8 mouse cellular contexts compared by ENCODE assay signal in the genomic region with DNA sequence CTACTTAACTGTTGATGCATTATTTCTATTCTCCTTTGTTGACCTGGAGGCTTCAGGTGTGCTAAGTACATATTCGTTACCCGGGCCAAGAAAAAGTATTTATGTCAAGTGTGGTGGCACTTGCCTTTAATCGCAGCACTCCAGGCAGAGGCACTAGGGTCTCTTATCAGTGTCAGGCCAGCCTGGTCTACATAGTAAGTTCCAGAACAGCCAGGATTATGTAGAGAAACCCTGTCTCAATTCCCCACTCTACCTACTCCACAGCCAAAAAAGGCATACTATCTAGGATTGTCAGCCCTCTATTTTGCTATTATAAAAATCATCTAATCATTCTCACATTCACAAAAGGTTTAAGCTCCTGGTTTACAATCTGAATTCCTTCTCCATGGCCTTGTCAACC. TPM values are rescaled to one million over a fixed set of nuclear protein-coding genes. Genes with fewer than 3 reads are reported as not detected.
DNase-seq lines count a peak whose midpoint lies in the region; ATAC-seq and TF ChIP-seq lines count a peak whose summit lies in the region.

No protein-coding gene starts in this region.

- intact Hi-C loops in gastrocnemius, postnatal 14 days (cut with DNase I; ENCODE audit: low total_unique reads), result no loop called here

- no peak for DNase-seq in kidney, adult 2 months
- no peak for DNase-seq in embryonic facial prominence, embryonic 14.5 days (ENCODE audit: low spot score)
- peak; percentile 24 for DNase-seq in limb, embryonic 11.5 days (ENCODE audit: low spot score)
- no peak for DNase-seq in cerebellum, postnatal 25 days
- no peak for DNase-seq in gastrocnemius, postnatal 14 days
- DNase-seq in kidney, postnatal 25 days, result no peak

- no peak for TF ChIP-seq POLR2A in kidney, adult 2 months (IDR thresholded peaks at IDR 0.05; ENCODE audit: low read depth, low read length)

- H3K9ac ChIP-seq in kidney, embryonic 15.5 days, result peak overlapping the region; percentile 76
- peak overlapping the region; percentile 89; the same call in 1 of the 2 replicates for H3K9ac ChIP-seq in embryonic facial prominence, embryonic 14.5 days (ENCODE audit: low read depth, low read length)
- peak overlapping the region; percentile 87; the same call in 1 of the 2 replicates for H3K9ac ChIP-seq in limb, embryonic 11.5 days (ENCODE audit: low read length)
- H3K9ac ChIP-seq in neural tube, embryonic 13.5 days, result peak overlapping the region; percentile 90; the same call in 1 of the 2 replicates

- TF ChIP-seq CTCF in kidney, adult 2 months (conservative IDR thresholded peaks at IDR 0.05; ENCODE audit: insufficient read depth, insufficient read length, low read depth, low read length), result no peak

- peak overlapping the region; percentile 81 for H3K4me2 ChIP-seq in kidney, embryonic 15.5 days
- H3K4me2 ChIP-seq in embryonic facial prominence, embryonic 14.5 days (ENCODE audit: low read depth, low read length), result peak overlapping the region; percentile 72
- peak overlapping the region; percentile 71 for H3K4me2 ChIP-seq in limb, embryonic 11.5 days (ENCODE audit: low read depth, severe bottlenecking)
- peak overlapping the region; percentile 72 for H3K4me2 ChIP-seq in neural tube, embryonic 13.5 days

- no peak for ATAC-seq in kidney, embryonic 15.5 days (replicated peaks; ENCODE audit: low FRiP score)
- ATAC-seq in embryonic facial prominence, embryonic 14.5 days (ENCODE audit: low read depth), result no peak
- ATAC-seq in limb, embryonic 11.5 days (ENCODE audit: insufficient number of reproducible peaks, low FRiP score, low TSS enrichment, low read depth), result no peak
- no peak for ATAC-seq in neural tube, embryonic 13.5 days (ENCODE audit: low read depth)

- no peaks in the 10 kb centered on the region for H3K27me3 ChIP-seq in kidney, embryonic 15.5 days
- no peaks in the 10 kb centered on the region for H3K27me3 ChIP-seq in kidney, adult 2 months (replicated peaks; ENCODE audit: control insufficient read depth, insufficient read depth, low read length)
- H3K27me3 ChIP-seq in embryonic facial prominence, embryonic 14.5 days (replicated peaks; ENCODE audit: control insufficient read depth, insufficient read depth, low read length), result no peaks in the 10 kb centered on the region
- H3K27me3 ChIP-seq in limb, embryonic 11.5 days (ENCODE audit: control insufficient read depth, insufficient read depth, low read length), result no peaks in the 10 kb centered on the region
- no peaks in the 10 kb centered on the region for H3K27me3 ChIP-seq in neural tube, embryonic 13.5 days

- peak overlapping the region; percentile 69 for H3K4me3 ChIP-seq in kidney, embryonic 15.5 days (replicated peaks)
- H3K4me3 ChIP-seq in kidney, adult 2 months (ENCODE audit: insufficient read depth, low read depth, low read length), result no peak overlapping the region
- H3K4me3 ChIP-seq in embryonic facial prominence, embryonic 14.5 days (ENCODE audit: low read depth, low read length), result peak overlapping the region; percentile 85
- H3K4me3 ChIP-seq in limb, embryonic 11.5 days (ENCODE audit: low read depth, low read length), result peak overlapping the region; percentile 82
- peak overlapping the region; percentile 83 for H3K4me3 ChIP-seq in neural tube, embryonic 13.5 days

- 0 out of 2 replicates have a peak, but pooled peaks cover 7% of the 10 kb centered on the region for H3K36me3 ChIP-seq in kidney, embryonic 15.5 days
- no peaks in the 10 kb centered on the region; the same call in 1 of the 2 replicates for H3K36me3 ChIP-seq in kidney, adult 2 months (ENCODE audit: control insufficient read depth, insufficient read depth, low read length)
- peaks cover 6% of the 10 kb centered on the region; the same call in 1 of the 2 replicates for H3K36me3 ChIP-seq in embryonic facial prominence, embryonic 14.5 days (ENCODE audit: control insufficient read depth, insufficient read depth, low read length)
- no peaks in the 10 kb centered on the region for H3K36me3 ChIP-seq in limb, embryonic 11.5 days (ENCODE audit: control insufficient read depth, insufficient read depth, low read length)
- peaks cover 7% of the 10 kb centered on the region for H3K36me3 ChIP-seq in neural tube, embryonic 13.5 days

- peaks cover 39% of the 10 kb centered on the region for H3K4me1 ChIP-seq in kidney, embryonic 15.5 days
- H3K4me1 ChIP-seq in kidney, adult 2 months (ENCODE audit: control insufficient read depth, insufficient read depth, low read length), result peaks cover 10% of the 10 kb centered on the region
- peaks cover 12% of the 10 kb centered on the region for H3K4me1 ChIP-seq in embryonic facial prominence, embryonic 14.5 days (ENCODE audit: control insufficient read depth, insufficient read depth, low read length)
- H3K4me1 ChIP-seq in limb, embryonic 11.5 days (ENCODE audit: control insufficient read depth, insufficient read depth, low read length), result peaks cover 6% of the 10 kb centered on the region; the same call in 1 of the 2 replicates
- peaks cover 39% of the 10 kb centered on the region for H3K4me1 ChIP-seq in neural tube, embryonic 13.5 days (replicated peaks)

- 70% methylated on average over 3 of the region's 3 CpGs for WGBS in kidney, embryonic 15.5 days
- 70% methylated on average over 3 of the region's 3 CpGs for WGBS in kidney, adult 2 months
- 67% methylated on average over 3 of the region's 3 CpGs for WGBS in embryonic facial prominence, embryonic 14.5 days
- 78% methylated on average over 3 of the region's 3 CpGs for WGBS in limb, embryonic 11.5 days
- 85% methylated on average over 3 of the region's 3 CpGs for WGBS in neural tube, embryonic 13.5 days

- no peaks in the 10 kb centered on the region for H3K9me3 ChIP-seq in kidney, embryonic 15.5 days (replicated peaks)
- H3K9me3 ChIP-seq in embryonic facial prominence, embryonic 14.5 days (ENCODE audit: control insufficient read depth, low read length), result no peaks in the 10 kb centered on the region
- no peaks in the 10 kb centered on the region for H3K9me3 ChIP-seq in limb, embryonic 11.5 days (ENCODE audit: control insufficient read depth, low read length)
- H3K9me3 ChIP-seq in neural tube, embryonic 13.5 days, result no peaks in the 10 kb centered on the region

- H3K27ac ChIP-seq in kidney, embryonic 15.5 days, result peak overlapping the region; percentile 88; the same call in 1 of the 2 replicates
- no peak overlapping the region for H3K27ac ChIP-seq in kidney, adult 2 months (ENCODE audit: insufficient read depth, low read depth, low read length)
- H3K27ac ChIP-seq in embryonic facial prominence, embryonic 14.5 days (replicated peaks; ENCODE audit: low read depth, low read length), result peak overlapping the region; percentile 85; the same call in 1 of the 2 replicates
- no peak overlapping the region; the same call in 1 of the 2 replicates for H3K27ac ChIP-seq in limb, embryonic 11.5 days (replicated peaks; ENCODE audit: low read depth, low read length)
- H3K27ac ChIP-seq in neural tube, embryonic 13.5 days (replicated peaks), result no peak overlapping the region

RNA-seq across cellular contexts. Expression of a gene that starts 0.7 kb away (rescaled TPM):
- 23.1 and 23.7 TPM in 2 replicates for polyA plus RNA-seq in kidney, embryonic 15.5 days (2015; fragmentation: Nextera tagmentation; extraction: Ambion mirVana)
- polyA plus RNA-seq in kidney, adult 2 months (2012; rRNA removed), result 25.9 TPM in 2 replicates
- 29.2 and 31.2 TPM in 2 replicates for polyA plus RNA-seq in embryonic facial prominence, embryonic 14.5 days (2014; fragmentation: Nextera tagmentation; extraction: Ambion mirVana)
- 26.9 and 32.0 TPM in 2 replicates for polyA plus RNA-seq in limb, embryonic 11.5 days (2014; fragmentation: Nextera tagmentation; extraction: Ambion mirVana)
- 20.5 and 21.8 TPM in 2 replicates for polyA plus RNA-seq in neural tube, embryonic 13.5 days (2015; fragmentation: Nextera tagmentation; extraction: Ambion mirVana)
- 10 to 100 TPM; 10.6 to 13.1 TPM for total RNA-seq in gastrocnemius, postnatal 14 days (2021)

Comparison
In these comparisons a context has a peak if more than half of its experiments do, and no peak if none do; other contexts are left out.
1. H3K27ac ChIP-seq: peak in kidney, embryonic 15.5 days (single experiment) and embryonic facial prominence, embryonic 14.5 days (single experiment); none in kidney, adult 2 months (single experiment), limb, embryonic 11.5 days (single experiment) and neural tube, embryonic 13.5 days (single experiment).
2. Peak in every context shown above with its lines, with median percentiles within 50 percentile points of each other: H3K4me2 ChIP-seq and H3K9ac ChIP-seq.